Mouse (Mus musculus) B cell, adult (primary cell): ENCODE measurements around the gene Rnase1. TPM values are rescaled to one million over a fixed set of nuclear protein-coding genes. Genes with fewer than 3 reads are reported as not detected.

Source experiments
- total RNA-seq: library from RNA; stranded (reverse); gene quantifications from 4 replicates; pipeline ENCODE4 v1.2.4, GENCODE M21; 2023; ENCODE audit not compliant: inconsistent age

Gene Rnase1
- 0.72 TPM in 1 of 4 replicates, not detected in the others for total RNA-seq

GRCm38 (mm10) chr14:51146685-51147084, at the start of gene Rnase1:
Rnase1 (minus strand) TSS chr14:51146785.

GRCm38 (mm10) chr14:51161976-51162375, 15.4 kb upstream of the Rnase1 start, which contains the start of gene Rnase2b:
Rnase2b (plus strand) TSS chr14:51162260.

GRCm38 (mm10) chr14:51113916-51114560, 32.5 kb downstream of the Rnase1 start, which contains the start of gene Eddm3b:
Eddm3b (plus strand) TSS chr14:51114426.

Other genes with a start within 250 kb of the Rnase1 start
- not detected in 4 replicates for gene Klhl33, start 249.3 kb downstream of the Rnase1 start, total RNA-seq
- gene Osgep, start 221.9 kb downstream of the Rnase1 start, total RNA-seq: 52.9 to 58.7 TPM (median 56.4 TPM) in 4 replicates
- gene Apex1, start 221.8 kb downstream of the Rnase1 start, total RNA-seq: 45.2 to 63.2 TPM (median 45.7 TPM) in 4 replicates
- 224 to 227 TPM (median 225 TPM) in 4 replicates for gene Pip4p1, start 215.9 kb downstream of the Rnase1 start, total RNA-seq
- gene Pnp, start 215.7 kb downstream of the Rnase1 start, total RNA-seq: 32.7 to 38.2 TPM (median 37.1 TPM) in 4 replicates
- gene Gm49342, start 202.3 kb downstream of the Rnase1 start, total RNA-seq: 21.2 to 39.4 TPM (median 23.8 TPM) in 4 replicates
- 1.2 to 3.4 TPM (median 2.5 TPM) in 4 replicates for gene Pnp2, start 190.8 kb downstream of the Rnase1 start, total RNA-seq
- not detected in 4 replicates for gene Rnase10, start 139.0 kb downstream of the Rnase1 start, total RNA-seq
- gene Rnase9, start 104.9 kb downstream of the Rnase1 start, total RNA-seq: not detected in 4 replicates
- not detected in 4 replicates for gene Rnase11, start 96.6 kb downstream of the Rnase1 start, total RNA-seq
- gene Rnase12, start 89.1 kb downstream of the Rnase1 start, total RNA-seq: 1.1 to 2.9 TPM (median 1.6 TPM) in 3 of 4 replicates, not detected in the other
- gene Olfr750, start 72.3 kb downstream of the Rnase1 start, total RNA-seq: not detected in 4 replicates
- 0.32 to 1.5 TPM (median 0.81 TPM) in 4 replicates for gene Rnase4, start 55.7 kb downstream of the Rnase1 start, total RNA-seq
- not detected in 4 replicates for gene Ang, start 55.6 kb downstream of the Rnase1 start, total RNA-seq
- gene Eddm3b, start 32.4 kb downstream of the Rnase1 start, total RNA-seq: not detected in 4 replicates
- gene Rnase6, start 22.9 kb downstream of the Rnase1 start, total RNA-seq: 106 to 123 TPM (median 116 TPM) in 4 replicates
- gene Rnase2b, start 15.5 kb upstream of the Rnase1 start, total RNA-seq: not detected in 4 replicates
- gene Ang2, start 52.4 kb upstream of the Rnase1 start, total RNA-seq: not detected in 4 replicates
- not detected in 4 replicates for gene Ear14, start 56.6 kb upstream of the Rnase1 start, total RNA-seq
- not detected in 4 replicates for gene Rnase2a, start 109.3 kb upstream of the Rnase1 start, total RNA-seq
- gene Gm7247, start 215.0 kb upstream of the Rnase1 start, total RNA-seq: not detected in 4 replicates